Mouse (Mus musculus): ENCODE measurements around the gene Ifi47. TPM values are rescaled to one million over a fixed set of nuclear protein-coding genes. Genes with fewer than 3 reads are reported as not detected.

The Ifi47 gene
- total and polyA plus RNA-seq, 3 experiments: 0.68 to 5.4 (median 3.7) TPM

Other genes with a start within 250 kb of the Ifi47 start
- gene Gm12184, start 249.9 kb upstream of the Ifi47 start, total RNA-seq (2021): 1 to 10 TPM; 1.8 to 6.2 TPM
- gene Gm12184, start 249.9 kb upstream of the Ifi47 start, polyA plus RNA-seq (2012; rRNA removed): 10.5 and 17.5 TPM in 2 replicates
- gene Irgm1, start 204.9 kb upstream of the Ifi47 start, total RNA-seq (2021): 10 to 100 TPM; 19.8 to 22.3 TPM
- 4.1 and 6.3 TPM in 2 replicates for gene Irgm1, start 204.9 kb upstream of the Ifi47 start, polyA plus RNA-seq (2012; rRNA removed)
- gene Gm5431, start 174.4 kb upstream of the Ifi47 start, total RNA-seq (2021): 1 to 10 TPM; 1.8 to 2.9 TPM
- 0.09 and 0.12 TPM in 2 replicates for gene Gm5431, start 174.4 kb upstream of the Ifi47 start, polyA plus RNA-seq (2012; rRNA removed)
- gene Psme2b, start 130.4 kb upstream of the Ifi47 start, total RNA-seq (2021): 1 to 10 TPM; 3.1 to 3.8 TPM
- 3.2 and 3.7 TPM in 2 replicates for gene Psme2b, start 130.4 kb upstream of the Ifi47 start, polyA plus RNA-seq (2012; rRNA removed)
- not detected for gene Olfr56, start 97.7 kb upstream of the Ifi47 start, total RNA-seq (2021)
- gene Olfr56, start 97.7 kb upstream of the Ifi47 start, polyA plus RNA-seq (2012; rRNA removed): 0.04 and 0.07 TPM in 2 replicates
- 1 to 10 TPM; 1.7 to 2.9 TPM for gene 9930111J21Rik1, start 97.2 kb upstream of the Ifi47 start, total RNA-seq (2021)
- gene 9930111J21Rik1, start 97.2 kb upstream of the Ifi47 start, polyA plus RNA-seq (2012; rRNA removed): 0.80 and 0.86 TPM in 2 replicates
- 1 to 10 TPM; 1.9 to 3.3 TPM for gene Gm12185, start 84.4 kb upstream of the Ifi47 start, total RNA-seq (2021)
- gene Gm12185, start 84.4 kb upstream of the Ifi47 start, polyA plus RNA-seq (2012; rRNA removed): 0.03 and 0.06 TPM in 2 replicates
- 1 to 10 TPM; 3.3 to 3.8 TPM for gene Tgtp1, start 82.4 kb upstream of the Ifi47 start, total RNA-seq (2021)
- 0.07 and 0.29 TPM in 2 replicates for gene Tgtp1, start 82.4 kb upstream of the Ifi47 start, polyA plus RNA-seq (2012; rRNA removed)
- 1 to 10 TPM; 3.9 to 4.0 TPM for gene 9930111J21Rik2, start 25.3 kb upstream of the Ifi47 start, total RNA-seq (2021)
- gene 9930111J21Rik2, start 25.3 kb upstream of the Ifi47 start, polyA plus RNA-seq (2012; rRNA removed): 0.53 and 0.61 TPM in 2 replicates
- 1 to 10 TPM; 3.8 to 4.0 TPM for gene Tgtp2, start 12.4 kb upstream of the Ifi47 start, total RNA-seq (2021)
- gene Tgtp2, start 12.4 kb upstream of the Ifi47 start, polyA plus RNA-seq (2012; rRNA removed): 0.40 and 1.5 TPM in 2 replicates
- 1 to 10 TPM; 1.9 to 3.6 TPM for gene Olfr1396, start 38.3 kb downstream of the Ifi47 start, total RNA-seq (2021)
- gene Olfr1396, start 38.3 kb downstream of the Ifi47 start, polyA plus RNA-seq (2012; rRNA removed): 3.4 and 3.7 TPM in 2 replicates
- gene Olfr1395, start 65.7 kb downstream of the Ifi47 start, total RNA-seq (2021): not detected
- gene Olfr1395, start 65.7 kb downstream of the Ifi47 start, polyA plus RNA-seq (2012; rRNA removed): not detected in 2 replicates
- not detected for gene Olfr1394, start 77.8 kb downstream of the Ifi47 start, total RNA-seq (2021)
- not detected in 2 replicates for gene Olfr1394, start 77.8 kb downstream of the Ifi47 start, polyA plus RNA-seq (2012; rRNA removed)
- 10 to 100 TPM; 13.3 to 33.0 TPM for gene Btnl9, start 110.6 kb downstream of the Ifi47 start, total RNA-seq (2021)
- gene Btnl9, start 110.6 kb downstream of the Ifi47 start, polyA plus RNA-seq (2012; rRNA removed): 90.4 and 126 TPM in 2 replicates
- 10 to 100 TPM; 25.8 to 40.9 TPM for gene Zfp62, start 126.7 kb downstream of the Ifi47 start, total RNA-seq (2021)
- 2.2 and 2.7 TPM in 2 replicates for gene Zfp62, start 126.7 kb downstream of the Ifi47 start, polyA plus RNA-seq (2012; rRNA removed)
- 100 to 1,000 TPM; 115 to 119 TPM for gene Mgat1, start 167.6 kb downstream of the Ifi47 start, total RNA-seq (2021)
- 173 and 211 TPM in 2 replicates for gene Mgat1, start 167.6 kb downstream of the Ifi47 start, polyA plus RNA-seq (2012; rRNA removed)
- gene Olfr1393, start 201.7 kb downstream of the Ifi47 start, total RNA-seq (2021): under 1 TPM in 1 of 2 experiments, not detected in 1; 0.32 TPM
- gene Olfr1393, start 201.7 kb downstream of the Ifi47 start, polyA plus RNA-seq (2012; rRNA removed): 0.04 TPM in 1 of 2 replicates, not detected in the other
- not detected for gene Olfr1392, start 208.7 kb downstream of the Ifi47 start, total RNA-seq (2021)
- 0.22 TPM in 1 of 2 replicates, not detected in the other for gene Olfr1392, start 208.7 kb downstream of the Ifi47 start, polyA plus RNA-seq (2012; rRNA removed)
- gene Olfr10, start 228.2 kb downstream of the Ifi47 start, total RNA-seq (2021): not detected
- gene Olfr10, start 228.2 kb downstream of the Ifi47 start, polyA plus RNA-seq (2012; rRNA removed): not detected in 2 replicates
- not detected for gene Olfr1391, start 246.2 kb downstream of the Ifi47 start, total RNA-seq (2021)
- gene Olfr1391, start 246.2 kb downstream of the Ifi47 start, polyA plus RNA-seq (2012; rRNA removed): not detected in 2 replicates

All from adrenal gland, adult 2 months (tissue).